ENCODE assay signal across 18 mouse cellular contexts in genomic region chr11:110461560-110462331, GRCm38 (mm10).
"Had no signal": no experiment of that assay in that cellular context is flagged by ENCODE, and none has a peak within 500 bp of the region (broad histone marks: within the 10 kb centered on the region; RNA-seq: fewer than 3 reads in every experiment).

No protein-coding gene starts in this region.

- H3K27ac ChIP-seq: kidney, embryonic 15.5 days; limb, embryonic 10.5 days; limb, embryonic 13.5 days; macrophage; midbrain, embryonic 13.5 days; neural tube, embryonic 12.5 days; neural tube, embryonic 15.5 days; stomach, embryonic 15.5 days had no signal

- H3K9ac ChIP-seq: kidney, embryonic 15.5 days; limb, embryonic 13.5 days; lung, embryonic 14.5 days; midbrain, embryonic 13.5 days; neural tube, embryonic 12.5 days; neural tube, embryonic 15.5 days; stomach, embryonic 15.5 days had no signal

- H3K9me3 ChIP-seq: kidney, embryonic 15.5 days; limb, embryonic 10.5 days; limb, embryonic 13.5 days; midbrain, embryonic 13.5 days; neural tube, embryonic 12.5 days; neural tube, embryonic 15.5 days; stomach, embryonic 15.5 days had no signal

- H3K4me3 ChIP-seq: kidney, embryonic 15.5 days; limb, embryonic 10.5 days; limb, embryonic 13.5 days; midbrain, embryonic 13.5 days; neural tube, embryonic 12.5 days; neural tube, embryonic 15.5 days; stomach, embryonic 15.5 days had no signal

- H3K4me2 ChIP-seq: kidney, embryonic 15.5 days; limb, embryonic 13.5 days; lung, embryonic 14.5 days; midbrain, embryonic 13.5 days; neural tube, embryonic 12.5 days; neural tube, embryonic 15.5 days; stomach, embryonic 15.5 days had no signal

- DNase-seq: kidney, adult 11 months; kidney, adult 8-10 months; kidney, postnatal 10 days; kidney, postnatal 36 days; lung, embryonic 14.5 days; right cerebral cortex, adult 18-20 months; right cerebral cortex, postnatal 14 days; right cerebral cortex, postnatal 4 days; thymus, postnatal 25 days had no signal

- H3K36me3 ChIP-seq: kidney, embryonic 15.5 days; limb, embryonic 10.5 days; limb, embryonic 13.5 days; midbrain, embryonic 13.5 days; neural tube, embryonic 12.5 days; neural tube, embryonic 15.5 days; stomach, embryonic 15.5 days had no signal

- H3K27me3 ChIP-seq: kidney, embryonic 15.5 days; limb, embryonic 13.5 days; midbrain, embryonic 13.5 days; neural tube, embryonic 12.5 days; neural tube, embryonic 15.5 days; stomach, embryonic 15.5 days had no signal

- ATAC-seq: lung, postnatal 0 days; midbrain, embryonic 13.5 days had no signal

- H3K4me1 ChIP-seq: stomach, embryonic 15.5 days had no signal
